Mouse (Mus musculus): ENCODE results near the gene Elac2.

- TF ChIP-seq CTCF (IDR thresholded peaks at IDR 0.05; ENCODE audit: insufficient read depth, low read depth, low read length): no peak
- TF ChIP-seq POLR2A (IDR thresholded peaks at IDR 0.05; ENCODE audit: insufficient read depth, low read depth, low read length): no peak
Measured at GRCm38 (mm10) chr11:65013906-65014305, 35.1 kb downstream of the Elac2 start.
